In genomic region chrX:8085611-8086010, GRCm38 (mm10) we compare ENCODE assay signal across 31 mouse cellular contexts.
"Had no signal": no experiment of that assay in that cellular context is flagged by ENCODE, and none has a peak within 500 bp of the region (broad histone marks: within the 10 kb centered on the region; RNA-seq: fewer than 3 reads in every experiment).

No protein-coding gene starts in this region.

- H3K27ac ChIP-seq: left cerebral cortex, adult 2 months; limb, embryonic 10.5 days; limb, embryonic 12.5 days; limb, embryonic 13.5 days; limb, embryonic 15.5 days; liver, embryonic 12.5 days; liver, embryonic 13.5 days; liver, embryonic 14.5 days; liver, embryonic 15.5 days; lung, embryonic 15.5 days; macrophage; midbrain, embryonic 10.5 days; midbrain, embryonic 12.5 days; midbrain, embryonic 13.5 days; midbrain, embryonic 15.5 days had no signal

- DNase-seq: left cerebral cortex, postnatal 4 days; liver; liver, embryonic 13.5 days; liver, postnatal 0 days; lung, adult 18-20 months; lung, adult 2 months; lung, embryonic 14.5 days; lung, postnatal 10 days; lung, postnatal 14 days; lung, postnatal 36 days; lung, postnatal 4 days; midbrain, embryonic 14.5 days had no signal

- H3K4me1 ChIP-seq: limb, embryonic 10.5 days; limb, embryonic 12.5 days; limb, embryonic 13.5 days; limb, embryonic 15.5 days; lung, embryonic 15.5 days; midbrain, embryonic 10.5 days; midbrain, embryonic 12.5 days; midbrain, embryonic 13.5 days; midbrain, embryonic 15.5 days had no signal

- H3K36me3 ChIP-seq: limb, embryonic 10.5 days; limb, embryonic 12.5 days; limb, embryonic 13.5 days; limb, embryonic 15.5 days; liver, embryonic 12.5 days; liver, embryonic 13.5 days; lung, embryonic 15.5 days; midbrain, embryonic 10.5 days; midbrain, embryonic 12.5 days; midbrain, embryonic 13.5 days; midbrain, embryonic 15.5 days had no signal

- H3K9me3 ChIP-seq: limb, embryonic 10.5 days; limb, embryonic 12.5 days; limb, embryonic 13.5 days; limb, embryonic 15.5 days; liver, embryonic 12.5 days; liver, embryonic 13.5 days; liver, embryonic 15.5 days; lung, embryonic 15.5 days; megakaryocyte, embryonic 14.5 days; midbrain, embryonic 12.5 days; midbrain, embryonic 13.5 days; midbrain, embryonic 15.5 days had no signal

- H3K27me3 ChIP-seq: limb, embryonic 12.5 days; limb, embryonic 13.5 days; limb, embryonic 15.5 days; liver, embryonic 12.5 days; liver, embryonic 13.5 days; liver, embryonic 15.5 days; lung, embryonic 15.5 days; megakaryocyte, embryonic 14.5 days; midbrain, embryonic 12.5 days; midbrain, embryonic 13.5 days; midbrain, embryonic 15.5 days had no signal

- H3K9ac ChIP-seq: limb, embryonic 12.5 days; limb, embryonic 13.5 days; limb, embryonic 15.5 days; liver, embryonic 12.5 days; liver, embryonic 13.5 days; liver, embryonic 14.5 days; liver, embryonic 15.5 days; liver, postnatal 0 days; lung, embryonic 14.5 days; lung, embryonic 15.5 days; midbrain, embryonic 12.5 days; midbrain, embryonic 13.5 days; midbrain, embryonic 15.5 days had no signal

- ATAC-seq: liver, embryonic 12.5 days; liver, postnatal 0 days; lung, postnatal 0 days; midbrain, embryonic 13.5 days; midbrain, embryonic 15.5 days; midbrain, embryonic 16.5 days had no signal

- H3K4me2 ChIP-seq: limb, embryonic 12.5 days; limb, embryonic 13.5 days; limb, embryonic 15.5 days; liver, embryonic 11.5 days; liver, embryonic 12.5 days; liver, embryonic 13.5 days; liver, embryonic 15.5 days; lung, embryonic 14.5 days; lung, embryonic 15.5 days; midbrain, embryonic 11.5 days; midbrain, embryonic 12.5 days; midbrain, embryonic 13.5 days; midbrain, embryonic 15.5 days had no signal

- H3K4me3 ChIP-seq: left cerebral cortex, adult 2 months; limb, embryonic 10.5 days; limb, embryonic 12.5 days; limb, embryonic 13.5 days; limb, embryonic 15.5 days; liver, embryonic 12.5 days; liver, embryonic 13.5 days; liver, embryonic 15.5 days; lung, embryonic 15.5 days; megakaryocyte, embryonic 14.5 days; midbrain, embryonic 10.5 days; midbrain, embryonic 12.5 days; midbrain, embryonic 13.5 days; midbrain, embryonic 15.5 days had no signal
